Mouse (Mus musculus) forebrain, embryonic 14.5 days (tissue): ENCODE results near the gene Bhlhe23. TPM values are rescaled to one million over a fixed set of nuclear protein-coding genes. Genes with fewer than 3 reads are reported as not detected.

ENCODE experiments used
- ATAC-seq: fragments of 200-750 bp; cut with Nextera tagmentation; 2 replicates; pipeline ENCODE4 v1.8.0; 2017; ENCODE audit warnings: mild to moderate bottlenecking, moderate library complexity
- DNase-seq: peaks from one replicate; pipeline ENCODE4 v3.0.0-alpha.2; 2015; ENCODE audit warnings: low spot score
- H3K27ac ChIP-seq: fragments of 300-500 bp; sonication (generic); 2 replicates; pipeline ENCODE4 v1.5.1; 2014; ENCODE audit warnings: low read depth, mild to moderate bottlenecking, control low read depth, low read length, moderate library complexity
- H3K27me3 ChIP-seq: fragments of 300-500 bp; sonication (generic); replicated peaks from 2 replicates; pipeline ENCODE4 v1.6.1; 2014; ENCODE audit warnings: low read length, control low read depth, mixed read lengths; ENCODE audit not compliant: control insufficient read depth, insufficient read depth
- H3K36me3 ChIP-seq: fragments of 300-500 bp; sonication (generic); 2 replicates; pipeline ENCODE4 v1.6.1; 2014; ENCODE audit warnings: low read length, control low read depth; ENCODE audit not compliant: control insufficient read depth, insufficient read depth
- H3K4me1 ChIP-seq: fragments of 300-500 bp; sonication (generic); 2 replicates; pipeline ENCODE4 v1.6.1; 2014; ENCODE audit warnings: antibody characterized with exemption, low read length, control low read depth; ENCODE audit not compliant: control insufficient read depth, insufficient read depth
- H3K4me2 ChIP-seq: fragments of 300-500 bp; sonication (generic); 2 replicates; pipeline ENCODE4 v1.6.1; 2014; ENCODE audit warnings: mild to moderate bottlenecking, control low read depth, low read length
- H3K4me3 ChIP-seq: fragments of 300-500 bp; sonication (generic); 2 replicates; pipeline ENCODE4 v1.5.1; 2014; ENCODE audit warnings: low read depth, low read length, control low read depth
- H3K9ac ChIP-seq: fragments of 300-500 bp; sonication (generic); 2 replicates; pipeline ENCODE4 v1.6.1; 2014; ENCODE audit warnings: mild to moderate bottlenecking, low read length, control low read depth, moderate library complexity
- H3K9me3 ChIP-seq: fragments of 300-500 bp; sonication (generic); replicated peaks from 2 replicates; pipeline ENCODE4 v1.6.1; 2016; ENCODE audit warnings: low read length, control low read depth, mixed read lengths; ENCODE audit not compliant: control insufficient read depth
- WGBS: fragments of 180-500 bp; shearing (Covaris S2); extraction: QIAGEN DNeasy Blood & Tissue Kit; methylation state at CpG from one replicate; pipeline ENCODE4 v1.1.7; 2014; 5-methylcytosine and 5-hydroxymethylcytosine counted together
- polyA plus RNA-seq: library from polyadenylated mRNA; unstranded; fragments of >200 nt; fragmentation: Nextera tagmentation; extraction: Ambion mirVana; gene quantifications from 2 replicates; pipeline ENCODE4 v1.2.1, GENCODE M21; 2014

Gene Bhlhe23
- polyA plus RNA-seq, 1 experiment from 2014 or later, result 0.85 TPM

- H3K9me3 ChIP-seq, result no peaks in the 10 kb centered on the region
- H3K4me2 ChIP-seq, result no peak overlapping the region
- no peaks in the 10 kb centered on the region for H3K27me3 ChIP-seq
- no peak overlapping the region for H3K4me3 ChIP-seq
- no peaks in the 10 kb centered on the region for H3K36me3 ChIP-seq
- 0 out of 2 replicates have a peak overlapping the region, but pooled peaks have one; percentile 44 for H3K27ac ChIP-seq
- 68% methylated on average over 13 of the region's 13 CpGs for WGBS
- peaks cover 10% of the 10 kb centered on the region for H3K4me1 ChIP-seq
- H3K9ac ChIP-seq, result no peak overlapping the region
- ATAC-seq, result peak; percentile 44; the same call in 1 of the 2 replicates
- DNase-seq, result peak; percentile 56
These were observed 11.0 kb upstream of the Bhlhe23 start for GRCm38 (mm10) chr2:180787566-180788232.

- H3K27me3 ChIP-seq, result no peaks in the 10 kb centered on the region
- H3K4me1 ChIP-seq, result peaks cover 10% of the 10 kb centered on the region
- no peaks in the 10 kb centered on the region for H3K36me3 ChIP-seq
- ATAC-seq, result no peak
- H3K4me3 ChIP-seq, result no peak overlapping the region
- H3K9ac ChIP-seq, result no peak overlapping the region
- no peaks in the 10 kb centered on the region for H3K9me3 ChIP-seq
- peak; percentile 48 for DNase-seq
- H3K27ac ChIP-seq, result no peak overlapping the region
- no peak overlapping the region for H3K4me2 ChIP-seq
These were observed 10.0 kb upstream of the Bhlhe23 start for GRCm38 (mm10) chr2:180786732-180787131.

GRCm38 (mm10) chr2:180780282-180780681, 3.6 kb upstream of the Bhlhe23 start:
- 2% methylated on average over 2 of the region's 2 CpGs for WGBS
- Histone ChIP-seq H3K4me1 (0 out of 2 replicates have a peak, but pooled peaks cover 4% of the 10 kb centered on the region), H3K4me3 (no peak overlapping the region), H3K27ac (no peak overlapping the region), H3K36me3 (no peaks in the 10 kb centered on the region), H3K9ac (no peak overlapping the region), H3K4me2 (no peak overlapping the region), H3K27me3 (peaks cover 47% of the 10 kb centered on the region), H3K9me3 (no peaks in the 10 kb centered on the region)
- ATAC-seq (no peak), DNase-seq (no peak)

GRCm38 (mm10) chr2:180779226-180780104, 2.8 kb upstream of the Bhlhe23 start:
- peak; percentile 88 for DNase-seq
- H3K9me3 ChIP-seq, result no peaks in the 10 kb centered on the region
- H3K9ac ChIP-seq, result no peak overlapping the region
- 0 out of 2 replicates have a peak, but pooled peaks cover 4% of the 10 kb centered on the region for H3K4me1 ChIP-seq
- 24% methylated on average over 12 of the region's 12 CpGs for WGBS
- H3K4me3 ChIP-seq, result no peak overlapping the region
- peaks cover 54% of the 10 kb centered on the region for H3K27me3 ChIP-seq
- H3K27ac ChIP-seq, result no peak overlapping the region
- ATAC-seq, result peak; percentile 57
- H3K4me2 ChIP-seq, result no peak overlapping the region
- no peaks in the 10 kb centered on the region for H3K36me3 ChIP-seq

- no peak overlapping the region for H3K27ac ChIP-seq
- H3K4me1 ChIP-seq, result 0 out of 2 replicates have a peak, but pooled peaks cover 4% of the 10 kb centered on the region
- ATAC-seq, result no peak
- H3K36me3 ChIP-seq, result no peaks in the 10 kb centered on the region
- DNase-seq, result no peak
- H3K4me2 ChIP-seq, result peak overlapping the region; percentile 37
- H3K9ac ChIP-seq, result no peak overlapping the region
- H3K27me3 ChIP-seq, result peaks cover 81% of the 10 kb centered on the region
- WGBS, result 1% methylated on average over 15 of the region's 15 CpGs
- 0 out of 2 replicates have a peak overlapping the region, but pooled peaks have one; percentile 24 for H3K4me3 ChIP-seq
- no peaks in the 10 kb centered on the region for H3K9me3 ChIP-seq
These were observed 1.1 kb downstream of the Bhlhe23 start for GRCm38 (mm10) chr2:180775641-180776040.

GRCm38 (mm10) chr2:180775223-180775622, 1.5 kb downstream of the Bhlhe23 start:
- H3K4me1 ChIP-seq, result 0 out of 2 replicates have a peak, but pooled peaks cover 4% of the 10 kb centered on the region
- ATAC-seq (no peak), DNase-seq (no peak)
- H3K4me2 ChIP-seq, result no peak overlapping the region
- WGBS, result 3% methylated on average over 12 of the region's 12 CpGs
- no peak overlapping the region for H3K4me3 ChIP-seq
- H3K36me3 ChIP-seq, result no peaks in the 10 kb centered on the region
- H3K9me3 ChIP-seq, result no peaks in the 10 kb centered on the region
- H3K27ac ChIP-seq, result no peak overlapping the region
- no peak overlapping the region for H3K9ac ChIP-seq
- H3K27me3 ChIP-seq, result peaks cover 82% of the 10 kb centered on the region

- Histone ChIP-seq H3K9me3 (no peaks in the 10 kb centered on the region), H3K27me3 (0 out of 2 replicates have a peak, but pooled peaks cover 3% of the 10 kb centered on the region), H3K9ac (no peak overlapping the region), H3K27ac (no peak overlapping the region), H3K4me3 (no peak overlapping the region), H3K4me1 (no peaks in the 10 kb centered on the region), H3K4me2 (no peak overlapping the region), H3K36me3 (no peaks in the 10 kb centered on the region)
- WGBS, result 87% methylated on average over 7 of the region's 7 CpGs
- DNase-seq (no peak), ATAC-seq (no peak)
These were observed 11.0 kb downstream of the Bhlhe23 start for GRCm38 (mm10) chr2:180765713-180766112.

- no peak for ATAC-seq
- no peak overlapping the region for H3K27ac ChIP-seq
- no peak for DNase-seq
- no peaks in the 10 kb centered on the region for H3K27me3 ChIP-seq
- no peak overlapping the region for H3K4me2 ChIP-seq
- WGBS, result 60% methylated on average over 11 of the region's 11 CpGs
- no peaks in the 10 kb centered on the region for H3K9me3 ChIP-seq
- H3K4me3 ChIP-seq, result no peak overlapping the region
- H3K9ac ChIP-seq, result no peak overlapping the region
- no peaks in the 10 kb centered on the region for H3K4me1 ChIP-seq
- no peaks in the 10 kb centered on the region for H3K36me3 ChIP-seq
These were observed 11.7 kb downstream of the Bhlhe23 start for GRCm38 (mm10) chr2:180764986-180765385.
